Mouse (Mus musculus): ENCODE results near the gene Tsnaxip1. TPM values are rescaled to one million over a fixed set of nuclear protein-coding genes. Genes with fewer than 3 reads are reported as not detected.
A peak's percentile ranks its signal among the peaks of the same experiment; 100 is the strongest.

Tsnaxip1 gene
- polyA plus RNA-seq, 1 experiment from 2014 or later, result 0.24 TPM

GRCm38 (mm10) chr8:105892432-105892831, 64.9 kb downstream of the Tsnaxip1 start:
- ATAC-seq (no peak), DNase-seq (ENCODE audit: low read depth, low spot score) (no peak)
- H3K27me3 ChIP-seq, result no peaks in the 10 kb centered on the region
- no peak for TF ChIP-seq CTCF (IDR thresholded peaks at IDR 0.05)
- in situ Hi-C loops (cut with MboI; ENCODE audit: low pct_unique_long_range_greater_than_20kb), result loop anchor here (5.0 kb wide), 1 partner anchor 35 kb away; no protein-coding TSS in a partner anchor
- POLR2A ChIA-PET, result no interaction called here
- CTCF ChIA-PET, result interaction anchor here (0.7 to 3.3 kb wide), 11 partner anchors 9 to 131 kb away, joined by 3 to 13 read pairs (median 4); partner anchors contain the start of gene Edc4

- DNase-seq (ENCODE audit: low read depth, low spot score) (no peak), ATAC-seq (peak; percentile 19)
- POLR2A ChIA-PET, result no interaction called here
- no peak for TF ChIP-seq CTCF (IDR thresholded peaks at IDR 0.05)
- CTCF ChIA-PET, result interaction anchor here (1.2 to 2.3 kb wide), 4 partner anchors 10 to 32 kb away, joined by 3 to 8 read pairs (median 4); no protein-coding TSS in a partner anchor
- in situ Hi-C loops (cut with MboI; ENCODE audit: low pct_unique_long_range_greater_than_20kb), result loop anchor here (5.0 kb wide), 1 partner anchor 34 kb away; no protein-coding TSS in a partner anchor
- no peaks in the 10 kb centered on the region for H3K27me3 ChIP-seq
Observed at GRCm38 (mm10) chr8:105893339-105893738, 65.8 kb downstream of the Tsnaxip1 start, which contains the start of gene Nrn1l. Nrn1l (plus strand) TSS chr8:105893567.

Other genes with a start within 250 kb of the Tsnaxip1 start
- gene Ripor1, start 222.5 kb upstream of the Tsnaxip1 start, polyA plus RNA-seq (2021), result 84.2 TPM
- gene Ctcf, start 191.2 kb upstream of the Tsnaxip1 start, polyA plus RNA-seq (2021), result 62.5 TPM
- 0.30 TPM for gene Agrp, start 190.3 kb upstream of the Tsnaxip1 start, polyA plus RNA-seq (2021)
- 0.44 TPM for gene Carmil2, start 141.5 kb upstream of the Tsnaxip1 start, polyA plus RNA-seq (2021)
- gene Acd, start 126.6 kb upstream of the Tsnaxip1 start, polyA plus RNA-seq (2021), result 39.2 TPM
- 23.3 TPM for gene Pard6a, start 126.6 kb upstream of the Tsnaxip1 start, polyA plus RNA-seq (2021)
- gene 4933405L10Rik, start 120.1 kb upstream of the Tsnaxip1 start, polyA plus RNA-seq (2021), result 1.0 TPM
- gene Enkd1, start 119.5 kb upstream of the Tsnaxip1 start, polyA plus RNA-seq (2021), result 39.5 TPM
- 23.6 TPM for gene Gfod2, start 69.1 kb upstream of the Tsnaxip1 start, polyA plus RNA-seq (2021)
- 25.3 TPM for gene Ranbp10, start 381 bp upstream of the Tsnaxip1 start, polyA plus RNA-seq (2021)
- 38.4 TPM for gene Cenpt, start 25.5 kb downstream of the Tsnaxip1 start, polyA plus RNA-seq (2021)
- 49.7 TPM for gene Thap11, start 27.4 kb downstream of the Tsnaxip1 start, polyA plus RNA-seq (2021)
- 19.1 TPM for gene Nutf2, start 32.8 kb downstream of the Tsnaxip1 start, polyA plus RNA-seq (2021)
- gene Edc4, start 53.1 kb downstream of the Tsnaxip1 start, polyA plus RNA-seq (2021), result 50.9 TPM
- 0.47 TPM for gene Nrn1l, start 65.8 kb downstream of the Tsnaxip1 start, polyA plus RNA-seq (2021)
- gene Pskh1, start 72.7 kb downstream of the Tsnaxip1 start, polyA plus RNA-seq (2021), result 36.4 TPM
- gene Ctrl, start 106.1 kb downstream of the Tsnaxip1 start, polyA plus RNA-seq (2021), result 1.3 TPM
- 61.7 TPM for gene Psmb10, start 110.7 kb downstream of the Tsnaxip1 start, polyA plus RNA-seq (2021)
- gene Lcat, start 115.7 kb downstream of the Tsnaxip1 start, polyA plus RNA-seq (2021), result 1.3 TPM
- 76.0 TPM for gene Slc12a4, start 138.4 kb downstream of the Tsnaxip1 start, polyA plus RNA-seq (2021)
- gene Dpep3, start 151.7 kb downstream of the Tsnaxip1 start, polyA plus RNA-seq (2021), result not detected
- gene Dus2, start 163.6 kb downstream of the Tsnaxip1 start, polyA plus RNA-seq (2021), result 15.4 TPM
- 0.14 TPM for gene Dpep2nb, start 178.2 kb downstream of the Tsnaxip1 start, polyA plus RNA-seq (2021)
- 12.7 TPM for gene Ddx28, start 184.2 kb downstream of the Tsnaxip1 start, polyA plus RNA-seq (2021)
- gene Nfatc3, start 231.1 kb downstream of the Tsnaxip1 start, polyA plus RNA-seq (2021), result 33.5 TPM

Measured in Patski (cell line).